Mouse (Mus musculus): Measurements from ENCODE around the gene Kif1b. TPM values are rescaled to one million over a fixed set of nuclear protein-coding genes. Genes with fewer than 3 reads are reported as not detected.
A peak's percentile ranks its signal among the peaks of the same experiment; 100 is the strongest.

Kif1b gene
- polyA plus RNA-seq, 1 experiment from 2014 or later: 19.2 TPM

- H3K9me3 ChIP-seq (ENCODE audit: control insufficient read depth, low read length): no peaks in the 10 kb centered on the region
- H3K36me3 ChIP-seq (ENCODE audit: control insufficient read depth, insufficient read depth, low read length): no peaks in the 10 kb centered on the region
- peak within 1 kb of the TSS; percentile 83 for H3K27ac ChIP-seq (ENCODE audit: low read length)
- H3K27me3 ChIP-seq (replicated peaks; ENCODE audit: control insufficient read depth, insufficient read depth, low read length): no peaks in the 10 kb centered on the region
- peak within 1 kb of the TSS; percentile 88 for H3K4me2 ChIP-seq (ENCODE audit: low read depth, low read length)
- peak; percentile 94 for ATAC-seq
- 2% methylated on average over 68 of the region's 68 CpGs for WGBS
- H3K9ac ChIP-seq (ENCODE audit: low read depth, low read length): peak within 1 kb of the TSS; percentile 81
- peak within 1 kb of the TSS; percentile 69 for H3K4me3 ChIP-seq (ENCODE audit: low read length)
- H3K4me1 ChIP-seq (ENCODE audit: control insufficient read depth, insufficient read depth, low read length): peaks cover 8% of the 10 kb centered on the region
These were observed 170.3 kb downstream of the Kif1b start, which contains the start of gene Cenps for GRCm38 (mm10) chr4:149136982-149137770. Cenps (minus strand) TSS chr4:149137629.

- Histone ChIP-seq H3K9me3 (ENCODE audit: control insufficient read depth, low read length) (no peaks in the 10 kb centered on the region), H3K36me3 (ENCODE audit: control insufficient read depth, insufficient read depth, low read length) (peaks cover under 1% of the 10 kb centered on the region; the same call in 1 of the 2 replicates), H3K4me1 (ENCODE audit: control insufficient read depth, insufficient read depth, low read length) (peaks cover 8% of the 10 kb centered on the region), H3K9ac (ENCODE audit: low read depth, low read length) (peak overlapping the region; percentile 81; the same call in 1 of the 2 replicates), H3K4me2 (ENCODE audit: low read depth, low read length) (peak overlapping the region; percentile 88), H3K4me3 (ENCODE audit: low read length) (peak overlapping the region; percentile 69), H3K27me3 (replicated peaks; ENCODE audit: control insufficient read depth, insufficient read depth, low read length) (no peaks in the 10 kb centered on the region), H3K27ac (ENCODE audit: low read length) (no peak overlapping the region)
- ATAC-seq: no peak
- WGBS: 61% methylated on average over 18 of the region's 18 CpGs
These were observed 171.2 kb downstream of the Kif1b start for GRCm38 (mm10) chr4:149136116-149136850.

GRCm38 (mm10) chr4:149133395-149133794 is 174.1 kb downstream of the Kif1b start:
- WGBS: 81% methylated on average over 5 of the region's 5 CpGs
- Histone ChIP-seq H3K4me2 (ENCODE audit: low read depth, low read length) (no peak overlapping the region), H3K9me3 (ENCODE audit: control insufficient read depth, low read length) (no peaks in the 10 kb centered on the region), H3K27ac (ENCODE audit: low read length) (no peak overlapping the region), H3K4me3 (ENCODE audit: low read length) (no peak overlapping the region), H3K9ac (ENCODE audit: low read depth, low read length) (no peak overlapping the region), H3K27me3 (replicated peaks; ENCODE audit: control insufficient read depth, insufficient read depth, low read length) (no peaks in the 10 kb centered on the region), H3K36me3 (ENCODE audit: control insufficient read depth, insufficient read depth, low read length) (peaks cover 7% of the 10 kb centered on the region; the same call in 1 of the 2 replicates), H3K4me1 (ENCODE audit: control insufficient read depth, insufficient read depth, low read length) (peaks cover 8% of the 10 kb centered on the region)
- ATAC-seq: no peak

GRCm38 (mm10) chr4:149131789-149132565 is 175.5 kb downstream of the Kif1b start:
- no peak overlapping the region for H3K9ac ChIP-seq (ENCODE audit: low read depth, low read length)
- no peak overlapping the region for H3K4me3 ChIP-seq (ENCODE audit: low read length)
- no peaks in the 10 kb centered on the region for H3K27me3 ChIP-seq (replicated peaks; ENCODE audit: control insufficient read depth, insufficient read depth, low read length)
- H3K27ac ChIP-seq (ENCODE audit: low read length): no peak overlapping the region
- WGBS: 62% methylated on average over 21 of the region's 21 CpGs
- H3K4me1 ChIP-seq (ENCODE audit: control insufficient read depth, insufficient read depth, low read length): peaks cover 8% of the 10 kb centered on the region
- H3K9me3 ChIP-seq (ENCODE audit: control insufficient read depth, low read length): no peaks in the 10 kb centered on the region
- ATAC-seq: no peak
- H3K36me3 ChIP-seq (ENCODE audit: control insufficient read depth, insufficient read depth, low read length): peaks cover 7% of the 10 kb centered on the region; the same call in 1 of the 2 replicates
- H3K4me2 ChIP-seq (ENCODE audit: low read depth, low read length): no peak overlapping the region

- peaks cover 7% of the 10 kb centered on the region; the same call in 1 of the 2 replicates for H3K36me3 ChIP-seq (ENCODE audit: control insufficient read depth, insufficient read depth, low read length)
- H3K27me3 ChIP-seq (replicated peaks; ENCODE audit: control insufficient read depth, insufficient read depth, low read length): no peaks in the 10 kb centered on the region
- H3K9me3 ChIP-seq (ENCODE audit: control insufficient read depth, low read length): no peaks in the 10 kb centered on the region
- H3K9ac ChIP-seq (ENCODE audit: low read depth, low read length): no peak overlapping the region
- ATAC-seq: no peak
- peaks cover under 1% of the 10 kb centered on the region; the same call in 1 of the 2 replicates for H3K4me1 ChIP-seq (ENCODE audit: control insufficient read depth, insufficient read depth, low read length)
- WGBS: 90% methylated on average over 23 of the region's 23 CpGs
- no peak overlapping the region for H3K27ac ChIP-seq (ENCODE audit: low read length)
- no peak overlapping the region for H3K4me3 ChIP-seq (ENCODE audit: low read length)
- no peak overlapping the region for H3K4me2 ChIP-seq (ENCODE audit: low read depth, low read length)
These were observed 176.3 kb downstream of the Kif1b start for GRCm38 (mm10) chr4:149131021-149131752.

GRCm38 (mm10) chr4:149128467-149128866 is 179.0 kb downstream of the Kif1b start:
- Histone ChIP-seq H3K4me2 (ENCODE audit: low read depth, low read length) (no peak overlapping the region), H3K27me3 (replicated peaks; ENCODE audit: control insufficient read depth, insufficient read depth, low read length) (no peaks in the 10 kb centered on the region), H3K4me3 (ENCODE audit: low read length) (no peak overlapping the region), H3K4me1 (ENCODE audit: control insufficient read depth, insufficient read depth, low read length) (0 out of 2 replicates have a peak, but pooled peaks cover under 1% of the 10 kb centered on the region), H3K27ac (ENCODE audit: low read length) (no peak overlapping the region), H3K9me3 (ENCODE audit: control insufficient read depth, low read length) (no peaks in the 10 kb centered on the region), H3K9ac (ENCODE audit: low read depth, low read length) (no peak overlapping the region), H3K36me3 (ENCODE audit: control insufficient read depth, insufficient read depth, low read length) (peaks cover 7% of the 10 kb centered on the region; the same call in 1 of the 2 replicates)
- ATAC-seq: no peak
- 73% methylated on average over 18 of the region's 18 CpGs for WGBS

- peaks cover 7% of the 10 kb centered on the region; the same call in 1 of the 2 replicates for H3K36me3 ChIP-seq (ENCODE audit: control insufficient read depth, insufficient read depth, low read length)
- H3K27ac ChIP-seq (ENCODE audit: low read length): no peak within 1 kb of the TSS
- H3K4me2 ChIP-seq (ENCODE audit: low read depth, low read length): no peak within 1 kb of the TSS
- 81% methylated on average over 11 of the region's 11 CpGs for WGBS
- H3K4me3 ChIP-seq (ENCODE audit: low read length): no peak within 1 kb of the TSS
- no peak for ATAC-seq
- no peaks in the 10 kb centered on the region for H3K9me3 ChIP-seq (ENCODE audit: control insufficient read depth, low read length)
- H3K27me3 ChIP-seq (replicated peaks; ENCODE audit: control insufficient read depth, insufficient read depth, low read length): no peaks in the 10 kb centered on the region
- H3K9ac ChIP-seq (ENCODE audit: low read depth, low read length): no peak within 1 kb of the TSS
- 0 out of 2 replicates have a peak, but pooled peaks cover 4% of the 10 kb centered on the region for H3K4me1 ChIP-seq (ENCODE audit: control insufficient read depth, insufficient read depth, low read length)
These were observed 180.8 kb downstream of the Kif1b start, which contains the start of gene Cort for GRCm38 (mm10) chr4:149126663-149127062. Cort (minus strand) TSS chr4:149126763.
